Mouse (Mus musculus) neural tube, embryonic 14.5 days (tissue): ENCODE data around the gene Iqca. TPM values are rescaled to one million over a fixed set of nuclear protein-coding genes. Genes with fewer than 3 reads are reported as not detected.

ENCODE experiments used
- ATAC-seq: fragments of 200-750 bp; cut with Nextera tagmentation; 2 replicates; pipeline ENCODE4 v1.8.0; 2017; ENCODE audit warnings: low read depth, mild to moderate bottlenecking, moderate TSS enrichment, moderate library complexity
- H3K27ac ChIP-seq: fragments of 300-500 bp; sonication (generic); 2 replicates; pipeline ENCODE4 v1.5.1; 2014; ENCODE audit warnings: low read depth, mild to moderate bottlenecking, control low read depth, low read length, moderate library complexity, mixed read lengths
- H3K27me3 ChIP-seq: fragments of 300-500 bp; sonication (generic); 2 replicates; pipeline ENCODE4 v1.6.1; 2014; ENCODE audit warnings: low read length; ENCODE audit not compliant: control insufficient read depth, insufficient read depth
- H3K36me3 ChIP-seq: fragments of 300-500 bp; sonication (generic); 2 replicates; pipeline ENCODE4 v1.6.1; 2014; ENCODE audit warnings: low read length, mixed read lengths; ENCODE audit not compliant: control insufficient read depth, insufficient read depth
- H3K4me1 ChIP-seq: fragments of 300-500 bp; sonication (generic); 2 replicates; pipeline ENCODE4 v1.6.1; 2014; ENCODE audit warnings: low read length; ENCODE audit not compliant: control insufficient read depth, insufficient read depth
- H3K4me2 ChIP-seq: fragments of 300-500 bp; sonication (generic); 2 replicates; pipeline ENCODE4 v1.6.1; 2014; ENCODE audit warnings: mild to moderate bottlenecking, low read depth, low read length, control low read depth
- H3K4me3 ChIP-seq: fragments of 300-500 bp; sonication (generic); 2 replicates; pipeline ENCODE4 v1.5.1; 2014; ENCODE audit warnings: low read depth, low read length, control low read depth, mixed read lengths
- H3K9ac ChIP-seq: fragments of 300-500 bp; sonication (generic); replicated peaks from 2 replicates; pipeline ENCODE4 v1.6.1; 2014; ENCODE audit warnings: low read depth, mild to moderate bottlenecking, control low read depth, low read length, mixed read lengths
- H3K9me3 ChIP-seq: fragments of 300-500 bp; sonication (generic); 2 replicates; pipeline ENCODE4 v1.6.1; 2016; ENCODE audit warnings: low read length; ENCODE audit not compliant: control insufficient read depth
- WGBS: fragments of 180-500 bp; shearing (Covaris S2); extraction: QIAGEN DNeasy Blood & Tissue Kit; methylation state at CpG from one replicate; pipeline ENCODE4 v1.1.7; 2014; 5-methylcytosine and 5-hydroxymethylcytosine counted together
- polyA plus RNA-seq: library from polyadenylated mRNA; unstranded; fragments of >200 nt; fragmentation: Nextera tagmentation; extraction: Ambion mirVana; gene quantifications from 2 replicates; pipeline ENCODE4 v1.2.1, GENCODE M21; 2014

The Iqca gene
- polyA plus RNA-seq, 1 experiment from 2014 or later: 0.70 TPM

DNA sequence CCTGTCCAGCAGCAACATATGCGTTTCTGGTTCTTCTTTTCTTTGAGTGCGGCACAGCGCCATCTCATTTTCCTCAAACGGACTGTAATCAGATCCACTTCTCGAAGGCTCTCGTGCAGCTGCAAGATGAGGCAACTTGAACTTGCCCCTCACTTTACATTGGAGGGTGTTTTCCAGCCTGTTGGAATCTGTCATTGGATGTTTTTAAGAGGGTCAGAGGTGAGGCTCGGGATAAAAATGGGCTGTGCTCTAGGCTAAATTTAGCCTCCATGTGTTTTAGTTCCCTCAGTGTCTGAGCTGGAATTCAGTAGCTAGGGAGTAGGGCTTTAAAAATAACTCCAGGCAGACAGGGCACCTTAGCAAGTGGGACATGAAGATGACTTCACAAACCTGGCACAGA lies 155.1 kb downstream of the Iqca start:
- ATAC-seq: no peak
- H3K9ac ChIP-seq: no peak overlapping the region
- WGBS: 72% methylated on average over 7 of the region's 7 CpGs

DNA sequence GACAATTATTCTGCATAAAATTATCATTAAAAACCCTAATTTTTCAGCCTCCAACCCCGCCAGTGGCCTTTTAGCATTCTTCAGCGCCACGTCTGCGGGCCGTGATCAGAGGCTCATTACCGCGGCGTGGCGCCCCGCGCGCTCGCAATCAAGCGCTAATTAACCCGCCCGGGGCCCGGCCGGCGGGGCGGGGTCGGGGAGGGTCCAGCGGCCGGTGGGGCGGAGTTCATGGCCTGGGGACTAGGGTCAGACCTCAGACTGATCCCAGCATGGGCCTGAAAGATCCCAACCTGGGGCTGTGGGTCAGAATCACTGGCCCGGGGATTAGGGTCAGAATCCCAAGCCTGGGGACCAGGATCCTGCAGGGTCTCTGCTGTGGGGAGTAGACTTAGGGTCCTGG lies 160.9 kb downstream of the Iqca start:
- Histone ChIP-seq H3K9me3 (no peaks in the 10 kb centered on the region), H3K4me2 (peak overlapping the region; percentile 29; the same call in 1 of the 2 replicates), H3K9ac (peak overlapping the region; percentile 8; the same call in 1 of the 2 replicates), H3K36me3 (no peaks in the 10 kb centered on the region), H3K27me3 (peaks cover 10% of the 10 kb centered on the region), H3K27ac (no peak overlapping the region), H3K4me1 (no peaks in the 10 kb centered on the region), H3K4me3 (no peak overlapping the region)
- no peak for ATAC-seq
- WGBS: 2% methylated on average over 25 of the region's 25 CpGs

More for the DNA sequence above, 155.1 kb downstream of the Iqca start:
- no peaks in the 10 kb centered on the region for H3K9me3 ChIP-seq
- no peaks in the 10 kb centered on the region for H3K36me3 ChIP-seq
- H3K27ac ChIP-seq: no peak overlapping the region
- H3K4me3 ChIP-seq: no peak overlapping the region
- no peaks in the 10 kb centered on the region for H3K4me1 ChIP-seq
- peaks cover under 1% of the 10 kb centered on the region; the same call in 1 of the 2 replicates for H3K27me3 ChIP-seq
- H3K4me2 ChIP-seq: no peak overlapping the region

Other genes starting within 250 kb of the Iqca start
- 25.4 and 30.9 TPM in 2 replicates for gene Gbx2, start 222.2 kb downstream of the Iqca start, polyA plus RNA-seq
- gene Asb18, start 138.7 kb downstream of the Iqca start, polyA plus RNA-seq: 0.37 and 0.62 TPM in 2 replicates
- 8.7 and 10.8 TPM in 2 replicates for gene Ackr3, start 50.6 kb upstream of the Iqca start, polyA plus RNA-seq